Mouse (Mus musculus) hindbrain, embryonic 16.5 days (tissue): ENCODE measurements at regions not wholly inside any gene's neighbourhood (a gene's known extent, or its start where the extent isn't known, plus 50 kb on each side); places are given as distances from the start of the nearest gene placed in this dataset.

Experiments
- ATAC-seq: fragments of 200-750 bp; cut with Nextera tagmentation; 2 replicates; pipeline ENCODE4 v1.8.0; 2017; ENCODE audit warnings: moderate TSS enrichment, moderate library complexity
- H3K27ac ChIP-seq: fragments of 300-500 bp; sonication (generic); 2 replicates; pipeline ENCODE4 v1.5.1; 2014; ENCODE audit warnings: low read depth, mild to moderate bottlenecking, control low read depth, low read length, moderate library complexity
- H3K27me3 ChIP-seq: fragments of 300-500 bp; sonication (generic); replicated peaks from 2 replicates; pipeline ENCODE4 v1.6.1; 2014; ENCODE audit warnings: low read length; ENCODE audit not compliant: control insufficient read depth, insufficient read depth
- H3K36me3 ChIP-seq: fragments of 300-500 bp; sonication (generic); 2 replicates; pipeline ENCODE4 v1.6.1; 2014; ENCODE audit warnings: mild to moderate bottlenecking, low read length, moderate library complexity, mixed read lengths; ENCODE audit not compliant: control insufficient read depth, insufficient read depth
- H3K4me1 ChIP-seq: fragments of 300-500 bp; sonication (generic); 2 replicates; pipeline ENCODE4 v1.6.1; 2014; ENCODE audit warnings: low read depth, low read length; ENCODE audit not compliant: control insufficient read depth, insufficient read depth
- H3K4me2 ChIP-seq: fragments of 300-500 bp; sonication (generic); 2 replicates; pipeline ENCODE4 v1.6.1; 2014; ENCODE audit warnings: mild to moderate bottlenecking, low read length, control low read depth, moderate library complexity
- H3K4me3 ChIP-seq: fragments of 300-500 bp; sonication (generic); 2 replicates; pipeline ENCODE4 v1.5.1; 2014; ENCODE audit warnings: mild to moderate bottlenecking, low read length, control low read depth, moderate library complexity
- H3K9ac ChIP-seq: fragments of 300-500 bp; sonication (generic); 2 replicates; pipeline ENCODE4 v1.6.1; 2014; ENCODE audit warnings: low read depth, mild to moderate bottlenecking, control low read depth, low read length, moderate library complexity
- H3K9me3 ChIP-seq: fragments of 300-500 bp; sonication (generic); 2 replicates; pipeline ENCODE4 v1.6.1; 2014; ENCODE audit warnings: mild to moderate bottlenecking, low read length, moderate library complexity; ENCODE audit not compliant: control insufficient read depth
- WGBS: fragments of 180-500 bp; shearing (Covaris S2); extraction: QIAGEN DNeasy Blood & Tissue Kit; methylation state at CpG from one replicate; pipeline ENCODE4 v1.1.7; 2014; 5-methylcytosine and 5-hydroxymethylcytosine counted together

DNA sequence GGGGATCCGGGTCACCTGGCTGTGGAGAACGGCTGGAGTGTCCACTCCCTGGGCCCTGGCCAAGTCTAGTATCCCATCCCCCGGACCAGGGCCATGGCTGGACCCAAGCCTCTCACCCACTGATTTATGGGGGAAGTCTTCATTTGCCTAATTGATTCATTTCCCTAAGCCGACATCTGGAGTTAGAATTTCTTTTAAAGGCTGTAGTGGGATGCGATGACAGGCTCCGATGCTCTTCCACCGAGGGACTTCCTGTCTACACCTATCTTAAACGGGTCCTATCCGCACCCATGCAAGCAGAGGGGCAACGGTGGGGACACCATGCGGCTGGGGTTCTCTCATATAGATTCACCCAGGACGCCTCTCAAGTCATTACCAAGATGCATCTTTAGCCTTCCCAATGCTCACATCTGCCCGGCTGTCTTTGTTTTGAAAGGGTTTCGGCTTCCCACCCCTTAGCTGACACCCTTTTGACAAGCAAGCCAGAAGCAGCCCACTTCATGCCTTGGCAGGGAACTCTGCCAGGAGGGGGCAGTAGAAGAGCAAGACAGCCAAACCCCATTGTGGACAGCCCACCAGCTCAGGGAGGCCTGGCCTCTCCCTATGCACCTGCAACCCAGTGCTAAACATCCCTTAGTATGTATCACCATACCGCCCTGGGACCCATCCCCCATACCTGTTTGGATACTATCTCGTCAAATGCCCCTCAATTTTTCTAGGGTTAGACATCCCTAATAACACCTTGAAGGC, 402.4 kb upstream of the 3110018I06Rik start:
- no peaks in the 10 kb centered on the region for H3K9me3 ChIP-seq
- no peak overlapping the region for H3K27ac ChIP-seq
- WGBS, result 41% methylated on average over 16 of the region's 16 CpGs
- H3K9ac ChIP-seq, result no peak overlapping the region
- no peaks in the 10 kb centered on the region for H3K27me3 ChIP-seq
- no peak overlapping the region for H3K4me2 ChIP-seq
- ATAC-seq, result peak; percentile 60; the same call in 1 of the 2 replicates
- no peak overlapping the region for H3K4me3 ChIP-seq
- peaks cover 9% of the 10 kb centered on the region for H3K4me1 ChIP-seq
- H3K36me3 ChIP-seq, result no peaks in the 10 kb centered on the region

DNA sequence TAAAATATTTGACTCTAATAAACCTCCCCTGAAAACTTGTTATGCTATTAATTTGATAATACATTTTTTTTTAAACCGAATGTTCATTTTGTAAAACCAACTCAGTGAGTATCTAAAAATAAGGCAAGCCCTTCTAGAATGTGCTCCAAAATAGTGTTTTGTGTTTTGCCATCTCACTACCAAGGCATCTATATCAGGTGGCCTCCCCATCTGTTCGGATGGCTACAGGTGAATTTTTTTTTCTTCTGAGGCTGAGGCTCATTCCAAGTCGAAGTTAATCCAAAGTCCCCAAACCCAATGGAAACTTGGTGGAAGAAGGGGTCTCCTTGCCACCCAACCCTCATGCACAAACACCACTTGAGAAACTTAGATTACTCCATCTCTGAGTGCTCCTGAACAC, 396.3 kb upstream of the 3110018I06Rik start:
- WGBS, result 94% methylated on average over 3 of the region's 3 CpGs
- H3K27ac ChIP-seq, result no peak overlapping the region
- ATAC-seq, result no peak

DNA sequence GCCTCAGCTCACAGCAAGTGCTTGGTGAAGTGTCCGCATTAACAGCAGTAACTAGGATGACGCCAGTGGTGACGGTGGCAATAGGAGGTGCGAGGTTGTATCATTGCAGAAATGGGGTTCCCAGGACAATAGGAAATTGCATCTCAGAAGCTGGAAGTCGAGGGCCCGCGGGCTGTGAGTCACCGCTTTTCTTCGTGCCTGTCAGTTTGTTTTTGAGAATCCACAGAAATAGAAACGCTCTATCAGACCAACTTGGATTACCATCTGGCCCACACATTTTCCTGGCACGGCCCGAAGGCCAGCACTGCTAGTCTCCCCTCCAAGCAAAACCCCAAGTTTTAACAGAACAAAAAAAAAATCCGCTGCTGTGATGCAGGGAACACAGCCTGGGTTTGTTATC, 395.1 kb upstream of the 3110018I06Rik start:
- Histone ChIP-seq H3K4me1 (no peaks in the 10 kb centered on the region), H3K9ac (no peak overlapping the region), H3K4me3 (no peak overlapping the region), H3K9me3 (no peaks in the 10 kb centered on the region), H3K27ac (no peak overlapping the region), H3K36me3 (no peaks in the 10 kb centered on the region), H3K4me2 (no peak overlapping the region), H3K27me3 (no peaks in the 10 kb centered on the region)
- ATAC-seq, result no peak
- WGBS, result 84% methylated on average over 13 of the region's 13 CpGs

More for the DNA sequence above, 396.3 kb upstream of the 3110018I06Rik start:
- no peaks in the 10 kb centered on the region for H3K4me1 ChIP-seq
- H3K4me2 ChIP-seq, result no peak overlapping the region
- no peaks in the 10 kb centered on the region for H3K27me3 ChIP-seq
- no peak overlapping the region for H3K9ac ChIP-seq
- no peaks in the 10 kb centered on the region for H3K9me3 ChIP-seq
- no peak overlapping the region for H3K4me3 ChIP-seq
- no peaks in the 10 kb centered on the region for H3K36me3 ChIP-seq

DNA sequence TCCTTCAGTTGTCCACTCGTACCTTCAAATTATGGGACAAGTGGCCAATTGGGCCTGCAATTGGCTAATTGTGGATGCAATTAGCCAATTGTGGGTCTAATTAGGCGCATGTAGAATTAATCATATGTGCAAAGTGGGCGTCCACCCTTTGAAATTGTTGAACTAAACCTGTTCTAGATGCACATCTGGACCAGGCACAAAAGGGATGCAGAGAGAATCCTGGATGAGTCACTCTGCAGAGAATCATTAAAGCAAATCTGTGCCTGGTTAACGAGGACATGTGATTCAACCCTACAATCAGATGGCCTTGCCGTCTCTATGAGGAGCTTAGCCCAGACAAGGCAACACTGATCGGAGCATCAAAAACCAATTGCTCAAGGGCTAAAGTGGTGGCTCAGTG, 393.0 kb upstream of the 3110018I06Rik start:
- Histone ChIP-seq H3K27me3 (no peaks in the 10 kb centered on the region), H3K4me1 (no peaks in the 10 kb centered on the region), H3K9me3 (no peaks in the 10 kb centered on the region), H3K9ac (no peak overlapping the region), H3K4me3 (no peak overlapping the region), H3K36me3 (no peaks in the 10 kb centered on the region), H3K4me2 (no peak overlapping the region), H3K27ac (no peak overlapping the region)
- ATAC-seq, result no peak
- WGBS, result 70% methylated on average over 6 of the region's 6 CpGs

DNA sequence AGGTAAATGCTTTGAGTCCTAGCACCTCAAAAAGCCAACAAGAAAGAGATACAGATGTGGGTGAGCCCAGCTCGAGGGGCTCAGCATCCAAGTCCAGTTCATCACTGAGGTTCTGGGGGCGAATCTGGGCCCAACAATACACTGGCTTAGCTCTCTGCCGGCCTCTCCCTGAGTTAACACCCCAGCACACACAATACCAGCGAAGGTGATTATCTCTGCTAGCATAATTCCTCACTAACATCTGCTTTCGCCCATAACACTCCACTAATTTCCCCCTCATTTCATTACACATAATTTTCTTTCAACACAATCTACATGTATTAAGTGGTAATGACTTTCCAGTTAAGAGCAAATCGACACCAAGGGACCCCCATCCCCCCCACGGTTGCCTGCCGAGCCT, 383.9 kb upstream of the 3110018I06Rik start:
- no peaks in the 10 kb centered on the region for H3K27me3 ChIP-seq
- no peak overlapping the region for H3K27ac ChIP-seq
- 41% methylated on average over 8 of the region's 8 CpGs for WGBS
- peak; percentile 50; the same call in 1 of the 2 replicates for ATAC-seq
- 0 out of 2 replicates have a peak, but pooled peaks cover 4% of the 10 kb centered on the region for H3K4me1 ChIP-seq
- H3K9me3 ChIP-seq, result no peaks in the 10 kb centered on the region
- H3K9ac ChIP-seq, result no peak overlapping the region
- no peaks in the 10 kb centered on the region for H3K36me3 ChIP-seq
- no peak overlapping the region for H3K4me2 ChIP-seq
- H3K4me3 ChIP-seq, result no peak overlapping the region

DNA sequence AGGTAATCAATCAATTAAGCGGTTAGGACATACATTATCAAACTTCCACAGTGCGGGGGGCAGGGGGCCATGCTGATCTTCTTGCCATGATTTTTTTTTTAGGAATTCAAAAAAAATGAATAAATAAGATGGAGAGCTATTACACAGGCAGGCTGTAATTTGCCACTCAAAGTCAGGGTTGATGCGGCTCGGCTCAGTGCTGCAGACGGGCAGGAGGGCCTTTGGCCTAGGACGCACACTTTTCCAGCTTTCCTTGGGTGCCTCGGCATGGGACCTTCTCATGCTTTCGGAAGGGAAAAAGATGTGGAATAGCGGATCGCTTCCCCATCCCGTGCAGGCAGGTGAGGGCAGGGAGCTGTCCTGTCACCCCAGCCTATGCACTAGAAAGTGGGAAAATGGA, 383.4 kb upstream of the 3110018I06Rik start:
- peak overlapping the region; percentile 11; the same call in 1 of the 2 replicates for H3K4me2 ChIP-seq
- ATAC-seq, result no peak
- 0 out of 2 replicates have a peak, but pooled peaks cover 4% of the 10 kb centered on the region for H3K4me1 ChIP-seq
- H3K27ac ChIP-seq, result peak overlapping the region; percentile 31; the same call in 1 of the 2 replicates
- no peaks in the 10 kb centered on the region for H3K27me3 ChIP-seq
- H3K9me3 ChIP-seq, result no peaks in the 10 kb centered on the region
- no peak overlapping the region for H3K9ac ChIP-seq
- WGBS, result 68% methylated on average over 11 of the region's 11 CpGs
- no peak overlapping the region for H3K4me3 ChIP-seq
- no peaks in the 10 kb centered on the region for H3K36me3 ChIP-seq

DNA sequence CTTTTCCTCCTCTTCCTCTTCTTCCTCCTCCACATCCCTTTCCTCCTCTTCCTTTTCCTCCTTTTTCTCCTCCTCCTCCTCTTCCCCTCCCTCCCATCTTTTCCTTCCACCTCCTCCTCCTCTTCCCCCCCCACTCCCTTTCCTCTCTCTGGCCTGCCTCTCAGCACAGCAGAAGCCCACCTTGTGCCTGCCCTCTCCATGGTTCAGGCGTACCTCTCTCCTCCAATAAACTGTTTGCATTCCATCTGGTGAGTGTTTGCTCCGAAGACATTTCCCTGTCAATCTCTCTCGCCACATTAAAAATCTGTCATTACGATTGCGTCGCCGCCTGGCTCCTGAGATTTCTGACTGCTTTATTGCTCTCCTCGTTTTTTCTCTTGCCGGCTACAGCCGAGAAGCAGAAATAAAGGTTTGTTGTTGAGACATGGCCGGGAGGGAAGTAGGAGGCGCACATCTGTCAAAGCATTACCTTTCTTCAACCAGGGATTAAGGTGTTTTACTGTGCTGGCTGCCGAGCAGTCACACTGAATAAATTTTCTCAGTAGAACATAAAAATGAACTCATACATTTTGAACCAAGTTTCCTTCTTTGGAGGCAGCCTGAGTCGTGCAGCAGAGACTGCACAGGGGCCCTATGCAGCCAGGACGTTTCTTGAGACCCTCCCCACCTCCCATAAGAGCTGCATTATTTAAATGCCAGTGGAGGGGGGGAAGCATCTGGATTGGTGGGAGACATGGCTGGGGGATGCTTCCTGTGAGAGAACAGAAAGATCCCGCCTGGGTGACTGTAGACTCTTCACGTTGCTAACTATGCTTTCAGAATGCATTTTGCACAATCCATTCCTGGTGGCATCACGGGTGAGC, 376.3 kb upstream of the 3110018I06Rik start:
- no peaks in the 10 kb centered on the region for H3K9me3 ChIP-seq
- H3K9ac ChIP-seq, result no peak overlapping the region
- ATAC-seq, result no peak

DNA sequence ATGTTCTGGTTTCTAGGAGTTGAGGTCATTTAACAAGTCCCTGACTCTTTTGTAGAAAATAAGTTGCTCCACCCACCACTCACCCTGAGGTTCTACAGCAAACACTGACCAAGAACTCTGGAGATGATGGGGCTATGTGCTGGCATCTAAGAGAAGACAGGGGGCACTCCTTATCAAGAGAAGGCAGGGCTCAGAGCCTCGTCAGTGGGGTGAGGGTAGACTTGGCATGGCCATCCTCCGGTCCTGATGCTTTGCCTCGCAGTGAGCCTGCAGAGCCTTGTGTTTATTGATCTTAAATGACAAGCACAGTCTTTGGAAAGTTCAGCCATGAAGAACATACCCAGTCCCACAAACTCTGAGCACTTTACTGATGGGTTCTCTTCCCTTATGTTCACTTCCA, 370.1 kb upstream of the 3110018I06Rik start:
- no peaks in the 10 kb centered on the region for H3K4me1 ChIP-seq
- no peaks in the 10 kb centered on the region for H3K36me3 ChIP-seq
- ATAC-seq, result no peak
- H3K9ac ChIP-seq, result no peak overlapping the region
- H3K4me3 ChIP-seq, result no peak overlapping the region
- H3K27me3 ChIP-seq, result no peaks in the 10 kb centered on the region
- 79% methylated on average over 3 of the region's 3 CpGs for WGBS
- no peak overlapping the region for H3K27ac ChIP-seq
- H3K4me2 ChIP-seq, result no peak overlapping the region
- H3K9me3 ChIP-seq, result no peaks in the 10 kb centered on the region

More for the DNA sequence above, 376.3 kb upstream of the 3110018I06Rik start:
- no peaks in the 10 kb centered on the region for H3K36me3 ChIP-seq
- peak overlapping the region; percentile 39 for H3K4me2 ChIP-seq
- 45% methylated on average over 18 of the region's 18 CpGs for WGBS
- H3K27me3 ChIP-seq, result no peaks in the 10 kb centered on the region
- H3K4me1 ChIP-seq, result no peaks in the 10 kb centered on the region
- H3K4me3 ChIP-seq, result no peak overlapping the region
- H3K27ac ChIP-seq, result peak overlapping the region; percentile 42; the same call in 1 of the 2 replicates

DNA sequence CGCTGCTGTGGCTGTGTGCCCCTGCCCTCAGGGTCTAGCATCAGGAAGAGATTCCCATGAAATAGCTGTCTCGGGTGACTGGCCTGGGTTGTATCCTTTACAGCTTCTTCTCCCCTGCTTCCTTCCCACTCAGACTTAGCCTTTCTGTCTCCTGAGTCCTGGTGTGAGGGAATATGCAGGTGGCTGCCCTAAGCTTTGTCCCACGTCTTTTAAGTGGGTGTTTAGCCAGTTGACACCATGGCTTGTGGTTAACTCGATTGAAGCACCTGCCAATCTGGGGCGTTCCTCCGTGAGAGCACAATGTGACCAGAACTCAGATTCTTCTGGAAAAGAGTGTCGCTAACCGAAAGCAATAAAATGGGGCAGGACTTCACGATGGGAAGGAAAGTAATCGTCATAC, 369.4 kb upstream of the 3110018I06Rik start:
- 74% methylated on average over 10 of the region's 10 CpGs for WGBS

More for the DNA sequence above, 369.4 kb upstream of the 3110018I06Rik start:
- Histone ChIP-seq H3K27ac (no peak overlapping the region), H3K9me3 (no peaks in the 10 kb centered on the region), H3K4me1 (no peaks in the 10 kb centered on the region), H3K4me3 (no peak overlapping the region), H3K4me2 (no peak overlapping the region), H3K27me3 (no peaks in the 10 kb centered on the region), H3K36me3 (no peaks in the 10 kb centered on the region), H3K9ac (no peak overlapping the region)
- ATAC-seq, result no peak
